Comparison of ENCODE assay signal across 24 mouse cellular contexts in the genomic region with DNA sequence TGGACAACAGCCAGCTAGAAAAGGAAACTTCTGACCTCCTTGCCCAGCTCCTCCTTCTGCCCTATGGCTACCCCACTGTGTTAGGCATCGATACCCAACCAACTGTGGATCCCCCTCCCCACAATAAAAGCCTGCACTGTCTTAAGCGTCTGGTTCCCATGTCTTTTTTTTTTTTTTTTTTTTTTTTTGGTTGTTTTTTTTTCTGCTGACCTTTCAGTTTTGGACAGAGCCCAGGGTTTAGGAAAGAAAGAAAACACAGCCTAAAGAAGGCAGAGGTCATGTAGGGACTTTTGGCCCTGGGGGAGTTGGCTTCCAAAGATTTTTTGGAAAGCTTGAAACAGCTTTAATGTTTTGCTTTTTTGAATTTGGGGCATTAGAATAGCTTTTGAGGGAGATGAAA. TPM values are rescaled to one million over a fixed set of nuclear protein-coding genes. Genes with fewer than 3 reads are reported as not detected.
DNase-seq lines count a peak whose midpoint lies in the region; ATAC-seq and TF ChIP-seq lines count a peak whose summit lies in the region.
"Had no signal": no experiment of that assay in that cellular context is flagged by ENCODE, and none has a peak within 500 bp of the region (broad histone marks: within the 10 kb centered on the region; RNA-seq: fewer than 3 reads in every experiment).

No protein-coding gene starts in this region.

- H3K4me3 ChIP-seq in liver, adult 2 months (ENCODE audit: insufficient read depth, low read depth, low read length) = no peak overlapping the region
- H3K4me3 ChIP-seq in liver, embryonic 12.5 days = no peak overlapping the region
- no peak overlapping the region for H3K4me3 ChIP-seq in CH12.LX (replicated peaks in 1 of 3; ENCODE audit: low read depth in 2 of 3, low read length in 2 of 3, poor library complexity in 1 of 3)
- H3K4me3 ChIP-seq: embryonic facial prominence, embryonic 10.5 days; embryonic facial prominence, embryonic 12.5 days; forebrain, embryonic 13.5 days; forebrain, embryonic 15.5 days had no signal

- in situ Hi-C loops in CH12.LX (cut with MboI; ENCODE audit: low pct_ligation_motif_present, low pct_unique_long_range_greater_than_20kb, low sequenced_read_pairs) = loop anchor here (5.0 kb wide), 1 partner anchor 276 kb away; no protein-coding TSS in a partner anchor

- peaks cover 3% of the 10 kb centered on the region; the same call in 1 of the 2 replicates for H3K4me1 ChIP-seq in liver, adult 2 months (ENCODE audit: control insufficient read depth, insufficient read depth, low read length)
- peaks cover 4% of the 10 kb centered on the region for H3K4me1 ChIP-seq in liver, embryonic 12.5 days
- peaks cover 8 to 30% of the 10 kb centered on the region in 2 experiments for H3K4me1 ChIP-seq in CH12.LX (ENCODE audit: control insufficient read depth in 1 of 2, insufficient read depth in 2 of 2)
- H3K4me1 ChIP-seq: embryonic facial prominence, embryonic 12.5 days; forebrain, embryonic 13.5 days; forebrain, embryonic 15.5 days had no signal

- no peaks in the 10 kb centered on the region for H3K36me3 ChIP-seq in liver, adult 2 months (ENCODE audit: control insufficient read depth, insufficient read depth, low read length)
- H3K36me3 ChIP-seq in liver, embryonic 12.5 days = no peaks in the 10 kb centered on the region
- H3K36me3 ChIP-seq in CH12.LX (replicated peaks in 1 of 2; ENCODE audit: control insufficient read depth in 1 of 2, insufficient read depth in 1 of 2, low read length in 1 of 2) = no peaks in the 10 kb centered on the region
- H3K36me3 ChIP-seq: embryonic facial prominence, embryonic 10.5 days; embryonic facial prominence, embryonic 12.5 days; forebrain, embryonic 15.5 days; G1E had no signal

- H3K79me2 ChIP-seq in liver, adult 2 months (ENCODE audit: control insufficient read depth, insufficient read depth, low read length) = no peaks in the 10 kb centered on the region
- no peaks in the 10 kb centered on the region for H3K79me2 ChIP-seq in CH12.LX (replicated peaks; ENCODE audit: control insufficient read depth, extremely low read depth, insufficient read depth, poor library complexity, severe bottlenecking)

- TF ChIP-seq CTCF in liver, adult 2 months (IDR thresholded peaks at IDR 0.05; ENCODE audit: low read depth, low read length) = no peak
- no peak for TF ChIP-seq CTCF in CH12.LX (conservative IDR thresholded peaks at IDR 0.05 in 1 of 2, IDR thresholded peaks at IDR 0.05 in 1 of 2; ENCODE audit: low read depth in 2 of 2, low read length in 2 of 2)

- ATAC-seq in liver, embryonic 12.5 days = no peak
- ATAC-seq: activated CD4-positive, CD25-positive, alpha-beta regulatory T cell, adult 4 months; CD4-positive, CD25-positive, alpha-beta regulatory T cell, adult 4 months; forebrain, embryonic 13.5 days; forebrain, embryonic 15.5 days; forebrain, postnatal 0 days; Patski had no signal

- H3K27me3 ChIP-seq in liver, adult 2 months (ENCODE audit: control insufficient read depth, insufficient read depth, low read length) = no peaks in the 10 kb centered on the region
- peaks cover 4% of the 10 kb centered on the region; the same call in 1 of the 2 replicates for H3K27me3 ChIP-seq in liver, embryonic 12.5 days (replicated peaks)
- H3K27me3 ChIP-seq in CH12.LX (replicated peaks) = no peaks in the 10 kb centered on the region
- H3K27me3 ChIP-seq: embryonic facial prominence, embryonic 12.5 days; forebrain, embryonic 13.5 days; forebrain, embryonic 15.5 days had no signal

- H3K4me2 ChIP-seq in liver, embryonic 12.5 days = no peak overlapping the region
- H3K4me2 ChIP-seq in CH12.LX (ENCODE audit: insufficient read depth, low read depth, poor library complexity, severe bottlenecking) = no peak overlapping the region
- H3K4me2 ChIP-seq: embryonic facial prominence, embryonic 12.5 days; forebrain, embryonic 13.5 days; forebrain, embryonic 15.5 days had no signal

- TF ChIP-seq POLR2A in liver, adult 2 months (IDR thresholded peaks at IDR 0.05; ENCODE audit: extremely low read depth, insufficient read depth, low read length) = no peak
- no peak for TF ChIP-seq POLR2A in CH12.LX (IDR thresholded peaks at IDR 0.05; ENCODE audit: low read depth, low read length)

- dilution Hi-C loops in CH12.LX (cut with MboI; ENCODE audit: extremely low pct_ligation_motif_present, extremely low pct_unique_long_range_greater_than_20kb, low sequenced_read_pairs) = no loop called here

- DNase-seq in liver, adult 2 months (ENCODE audit: extremely low read depth, low read depth, low spot score) = peak; percentile 35
- DNase-seq in CH12.LX (ENCODE audit: extremely low read depth) (no peak), adipocyte (ENCODE audit: low spot score) (peak; percentile 77)
- DNase-seq in layer of hippocampus, adult 9-10 months (ENCODE audit: low spot score) = no peak
- DNase-seq in spleen, postnatal 14 days (ENCODE audit: low spot score in 2 of 2) = no peak
- DNase-seq: adrenal gland, adult 2 months; adrenal gland, postnatal 10 days; adrenal gland, postnatal 25 days; B cell, adult 2 months; cerebellum, adult 11-12 months; cerebellum, adult 2 months; cerebellum, adult 9-10 months; cerebellum, postnatal 10 days; cerebellum, postnatal 25 days; forebrain, postnatal 0 days had no signal

- 50% methylated on average over 2 of the region's 2 CpGs for WGBS in liver, adult 2 months
- 51% methylated on average over 2 of the region's 2 CpGs for WGBS in liver, embryonic 12.5 days (ENCODE audit: insufficient replicate concordance)

- TF ChIP-seq RAD21 in CH12.LX (IDR thresholded peaks at IDR 0.05; ENCODE audit: low read depth, low read length) = no peak

- H3K9me3 ChIP-seq in liver, embryonic 12.5 days (replicated peaks) = no peaks in the 10 kb centered on the region
- no peaks in the 10 kb centered on the region for H3K9me3 ChIP-seq in CH12.LX (replicated peaks; ENCODE audit: low read length)
- H3K9me3 ChIP-seq: embryonic facial prominence, embryonic 10.5 days; embryonic facial prominence, embryonic 12.5 days; forebrain, embryonic 13.5 days; forebrain, embryonic 15.5 days; G1E had no signal

- TF ChIP-seq EP300 in CH12.LX (IDR thresholded peaks at IDR 0.05; ENCODE audit: low read length) = no peak

- no peak overlapping the region for H3K27ac ChIP-seq in liver, adult 2 months (replicated peaks; ENCODE audit: insufficient read depth, low read depth, low read length)
- no peak overlapping the region for H3K27ac ChIP-seq in liver, embryonic 12.5 days
- H3K27ac ChIP-seq in CH12.LX (ENCODE audit: insufficient read depth, low read depth) = no peak overlapping the region
- H3K27ac ChIP-seq: embryonic facial prominence, embryonic 10.5 days; embryonic facial prominence, embryonic 12.5 days; forebrain, embryonic 13.5 days; forebrain, embryonic 15.5 days had no signal

- no peak overlapping the region for H3K9ac ChIP-seq in liver, adult 2 months (ENCODE audit: low read depth, low read length)
- H3K9ac ChIP-seq in liver, embryonic 12.5 days = no peak overlapping the region
- no peak overlapping the region for H3K9ac ChIP-seq in CH12.LX (ENCODE audit: insufficient read depth, low read depth)
- H3K9ac ChIP-seq: embryonic facial prominence, embryonic 12.5 days; forebrain, embryonic 13.5 days; forebrain, embryonic 15.5 days; forebrain, postnatal 0 days had no signal

TF ChIP-seq in CH12.LX, 34 proteins besides CTCF, POLR2A, EP300 and RAD21:
- TF ChIP-seq MAFK (IDR thresholded peaks at IDR 0.05; ENCODE audit: insufficient replicate concordance, low read length) (peak; percentile 66; the same call in 1 of the 2 replicates), ZNF384 (IDR thresholded peaks at IDR 0.05; ENCODE audit: low read depth, low read length) (0 out of 2 replicates have a peak, but pooled peaks have one; percentile 22), MEF2A (IDR thresholded peaks at IDR 0.05; ENCODE audit: borderline replicate concordance, low read depth, low read length) (no peak)

RNA-seq across cellular contexts. Expression of gene Pik3cg, which starts 40.0 kb away (rescaled TPM):
- 1.2 and 1.3 TPM in 2 replicates for total RNA-seq in liver, adult 2 months (2014; rRNA removed)
- polyA plus RNA-seq in liver, adult 2 months (2012; rRNA removed) = 0.12 and 0.40 TPM in 2 replicates
- polyA plus RNA-seq in liver, embryonic 12.5 days (2016; fragmentation: Nextera tagmentation; extraction: Ambion mirVana) = 4.9 TPM in 2 replicates
- 28.5 and 35.8 TPM in 2 replicates for total RNA-seq in CH12.LX (2012; rRNA removed)
- total RNA-seq in CH12.LX (2014; rRNA removed) = 38.0 and 40.6 TPM in 2 replicates
- 29.7 and 35.4 TPM in 2 replicates for polyA plus RNA-seq in CH12.LX (2012; ENCODE audit: insufficient read length, low read depth)
- polyA plus RNA-seq: Patski had no signal

Comparison
In these comparisons a context has a peak if more than half of its experiments do, and no peak if none do; other contexts are left out.
1. DNase-seq: peak in liver, adult 2 months (single experiment) and adipocyte (single experiment); none in CH12.LX (single experiment), layer of hippocampus, adult 9-10 months (single experiment) and spleen, postnatal 14 days (0 of 2).